Mouse (Mus musculus) liver, adult 2 months (tissue): Measurements from ENCODE around the gene Zfp619. TPM values are rescaled to one million over a fixed set of nuclear protein-coding genes. Genes with fewer than 3 reads are reported as not detected.

Source experiments
- DNase-seq: peaks from one replicate; pipeline ENCODE4 v3.0.0-alpha.2; 2011; ENCODE audit warnings: low read depth, low spot score; ENCODE audit errors: extremely low read depth
- H3K27ac ChIP-seq: fragments of 200-500 bp; replicated peaks from 2 replicates; pipeline ENCODE4 v1.5.1; 2012; ENCODE audit warnings: low read depth, mild to moderate bottlenecking, control low read depth, inconsistent platforms, low read length; ENCODE audit not compliant: insufficient read depth
- H3K27me3 ChIP-seq: fragments of 200-500 bp; 2 replicates; pipeline ENCODE4 v1.6.1; 2012; ENCODE audit warnings: mild to moderate bottlenecking, moderate library complexity, low read length, inconsistent platforms; ENCODE audit not compliant: control insufficient read depth, insufficient read depth
- H3K36me3 ChIP-seq: fragments of 200-500 bp; 2 replicates; pipeline ENCODE4 v1.6.1; 2012; ENCODE audit warnings: low read length, inconsistent platforms; ENCODE audit not compliant: control insufficient read depth, insufficient read depth
- H3K4me1 ChIP-seq: fragments of 200-500 bp; 2 replicates; pipeline ENCODE4 v1.6.1; 2011; ENCODE audit warnings: low read length; ENCODE audit not compliant: control insufficient read depth, insufficient read depth
- H3K4me3 ChIP-seq: fragments of 200-500 bp; 2 replicates; pipeline ENCODE4 v1.5.1; 2011; ENCODE audit warnings: low read depth, mild to moderate bottlenecking, control low read depth, low read length, moderate library complexity; ENCODE audit not compliant: insufficient read depth
- H3K79me2 ChIP-seq: fragments of 200-500 bp; 2 replicates; pipeline ENCODE4 v1.6.1; 2012; ENCODE audit warnings: inconsistent platforms, mild to moderate bottlenecking, low read length, moderate library complexity; ENCODE audit not compliant: control insufficient read depth, insufficient read depth
- H3K9ac ChIP-seq: fragments of 200-500 bp; 2 replicates; pipeline ENCODE4 v1.6.1; 2012; ENCODE audit warnings: low read depth, mild to moderate bottlenecking, control low read depth, inconsistent platforms, low read length
- CTCF ChIP-seq: fragments of 200-500 bp; IDR thresholded peaks from 2 replicates; pipeline ENCODE4 v1.5.1; 2011; ENCODE audit warnings: low read depth, low read length, control low read depth
- POLR2A ChIP-seq: fragments of 200-500 bp; IDR thresholded peaks from 2 replicates; pipeline ENCODE4 v1.6.1; 2011; ENCODE audit warnings: low read length, control low read depth; ENCODE audit not compliant: insufficient read depth; ENCODE audit errors: extremely low read depth
- WGBS: fragments of 180-500 bp; shearing (Covaris S2); methylation state at CpG from one replicate; pipeline ENCODE4 v1.1.7; 2018; 5-methylcytosine and 5-hydroxymethylcytosine counted together
- polyA plus RNA-seq: library from polyadenylated mRNA; depleted of rRNA; stranded (reverse); fragments of >200 nt; gene quantifications from 2 replicates; pipeline ENCODE4 v1.2.3, GENCODE M21; 2012
- total RNA-seq: library from RNA; depleted of rRNA; stranded (reverse); fragments of >200 nt; gene quantifications from 2 replicates; pipeline ENCODE4 v1.2.3, GENCODE M21; 2014

Zfp619 gene
- total and polyA plus RNA-seq, 2 experiments, result 0.24 to 2.0 TPM

- 17% methylated on average over 10 of the region's 10 CpGs for WGBS
- Histone ChIP-seq H3K36me3 (no peaks in the 10 kb centered on the region), H3K9ac (peak overlapping the region; percentile 53), H3K79me2 (peaks cover 13% of the 10 kb centered on the region; the same call in 1 of the 2 replicates), H3K27me3 (no peaks in the 10 kb centered on the region), H3K4me3 (peak overlapping the region; percentile 83; the same call in 1 of the 2 replicates), H3K4me1 (peaks cover 10% of the 10 kb centered on the region; the same call in 1 of the 2 replicates), H3K27ac (peak overlapping the region; percentile 94)
- DNase-seq, result no peak
- TF ChIP-seq POLR2A (no peak), CTCF (no peak)
These were observed 27.6 kb downstream of the Zfp619 start for GRCm38 (mm10) chr7:39545134-39545533.

DNA sequence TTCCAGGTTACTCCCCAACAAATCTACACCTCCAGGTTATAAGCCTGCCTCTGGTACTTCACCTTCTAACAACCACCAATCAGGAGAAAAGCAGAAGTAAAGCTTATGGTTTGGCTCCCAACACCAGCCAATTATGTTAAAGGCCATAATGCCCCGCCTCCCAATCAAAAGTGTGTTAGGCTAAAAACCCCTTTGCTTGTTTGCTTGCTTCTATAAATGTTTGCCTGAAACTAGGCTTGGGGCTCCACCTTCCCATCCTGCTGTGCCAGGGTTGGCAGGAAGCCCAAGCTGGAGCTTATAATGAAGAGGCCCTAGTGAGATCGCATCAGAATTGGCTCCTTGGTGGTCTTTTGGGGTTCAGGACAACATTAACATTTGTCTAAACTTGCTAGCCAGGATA lies 31.8 kb downstream of the Zfp619 start:
- 21% methylated on average over 2 of the region's 2 CpGs for WGBS
- Histone ChIP-seq H3K4me3 (no peak overlapping the region), H3K36me3 (no peaks in the 10 kb centered on the region), H3K9ac (no peak overlapping the region), H3K27me3 (no peaks in the 10 kb centered on the region), H3K27ac (peak overlapping the region; percentile 25; the same call in 1 of the 2 replicates), H3K4me1 (peaks cover 16% of the 10 kb centered on the region; the same call in 1 of the 2 replicates), H3K79me2 (peaks cover 19% of the 10 kb centered on the region; the same call in 1 of the 2 replicates)
- TF ChIP-seq CTCF (no peak), POLR2A (no peak)
- peak; percentile 83 for DNase-seq

DNA sequence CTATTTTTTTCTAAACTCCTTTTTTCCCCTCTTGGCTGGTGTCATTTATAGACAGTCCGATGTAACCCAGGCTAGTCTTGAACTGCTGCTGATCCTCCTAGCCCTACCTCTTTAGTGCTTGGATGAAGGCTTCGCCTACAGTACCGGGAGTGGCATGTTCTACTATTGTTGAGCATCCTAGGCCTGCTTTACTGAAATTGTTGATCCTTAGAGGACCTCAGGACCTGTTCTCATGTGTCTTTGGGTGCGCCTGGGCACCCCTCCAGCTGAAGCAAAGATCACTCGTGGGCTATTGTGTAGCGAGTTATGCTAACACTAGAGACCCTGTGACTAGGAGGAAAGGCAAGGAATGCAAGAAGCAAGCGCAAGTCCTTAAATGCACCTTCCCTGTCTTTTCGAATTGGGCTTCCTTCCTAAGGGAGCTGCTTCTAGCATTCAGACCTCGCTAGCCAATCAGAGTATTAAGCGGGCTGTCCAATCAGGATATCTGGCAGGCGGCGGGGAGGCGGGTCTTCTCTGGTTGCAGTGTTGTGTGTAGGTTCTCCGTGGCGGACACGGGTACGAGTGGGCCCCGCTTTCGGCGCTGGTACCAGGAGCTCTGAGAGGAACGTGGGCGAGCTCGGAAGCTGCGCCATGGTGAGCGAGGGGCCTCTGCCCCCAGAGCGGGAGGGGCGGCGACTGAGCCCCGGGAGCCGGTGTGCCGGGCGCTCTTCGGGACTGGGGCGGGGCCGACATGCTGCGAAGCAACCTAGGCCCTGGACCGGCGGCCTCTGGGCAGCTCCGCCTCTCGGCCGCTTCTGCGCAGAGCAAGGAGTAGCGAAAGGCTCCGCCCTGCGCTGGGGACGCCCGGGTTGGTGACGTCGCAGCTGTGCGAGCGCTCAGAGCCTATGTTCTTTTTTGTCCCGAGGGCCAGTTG lies 34.7 kb downstream of the Zfp619 start:
- H3K79me2 ChIP-seq, result peaks cover 25% of the 10 kb centered on the region; the same call in 1 of the 2 replicates
- no peak for TF ChIP-seq CTCF
- peak; percentile 19; the same call in 1 of the 2 replicates for TF ChIP-seq POLR2A
- 3% methylated on average over 52 of the region's 52 CpGs for WGBS

GRCm38 (mm10) chr7:39552993-39553392 lies 35.4 kb downstream of the Zfp619 start:
- Histone ChIP-seq H3K9ac (peak overlapping the region; percentile 77), H3K27ac (peak overlapping the region; percentile 94), H3K79me2 (peaks cover 22% of the 10 kb centered on the region; the same call in 1 of the 2 replicates), H3K27me3 (no peaks in the 10 kb centered on the region), H3K4me1 (peaks cover 15% of the 10 kb centered on the region; the same call in 1 of the 2 replicates), H3K36me3 (peaks cover 10% of the 10 kb centered on the region), H3K4me3 (peak overlapping the region; percentile 92)
- DNase-seq, result no peak
- 0% methylated on average over 5 of the region's 5 CpGs for WGBS
- TF ChIP-seq CTCF (no peak), POLR2A (no peak)

More for the DNA sequence above, 34.7 kb downstream of the Zfp619 start:
- Histone ChIP-seq H3K27me3 (no peaks in the 10 kb centered on the region), H3K4me3 (peak overlapping the region; percentile 92), H3K9ac (peak overlapping the region; percentile 95), H3K36me3 (peaks cover 10% of the 10 kb centered on the region), H3K27ac (peak overlapping the region; percentile 80), H3K4me1 (peaks cover 15% of the 10 kb centered on the region; the same call in 1 of the 2 replicates)
- DNase-seq, result peak; percentile 89

GRCm38 (mm10) chr7:39553871-39554270 lies 36.3 kb downstream of the Zfp619 start:
- H3K79me2 ChIP-seq, result peaks cover 22% of the 10 kb centered on the region; the same call in 1 of the 2 replicates
- peak; percentile 93 for DNase-seq
- H3K27ac ChIP-seq, result no peak overlapping the region; the same call in 1 of the 2 replicates
- H3K36me3 ChIP-seq, result peaks cover 10% of the 10 kb centered on the region
- no peak for TF ChIP-seq CTCF
- no peak for TF ChIP-seq POLR2A
- 21% methylated on average over 4 of the region's 4 CpGs for WGBS
- H3K4me3 ChIP-seq, result no peak overlapping the region
- H3K4me1 ChIP-seq, result peaks cover 13% of the 10 kb centered on the region; the same call in 1 of the 2 replicates
- H3K27me3 ChIP-seq, result no peaks in the 10 kb centered on the region
- no peak overlapping the region for H3K9ac ChIP-seq
